Mouse (Mus musculus): Measurements from ENCODE around the gene Gm3952. TPM values are rescaled to one million over a fixed set of nuclear protein-coding genes. Genes with fewer than 3 reads are reported as not detected.

The Gm3952 gene
- polyA plus RNA-seq, 1 experiment from 2014 or later = not detected

DNA sequence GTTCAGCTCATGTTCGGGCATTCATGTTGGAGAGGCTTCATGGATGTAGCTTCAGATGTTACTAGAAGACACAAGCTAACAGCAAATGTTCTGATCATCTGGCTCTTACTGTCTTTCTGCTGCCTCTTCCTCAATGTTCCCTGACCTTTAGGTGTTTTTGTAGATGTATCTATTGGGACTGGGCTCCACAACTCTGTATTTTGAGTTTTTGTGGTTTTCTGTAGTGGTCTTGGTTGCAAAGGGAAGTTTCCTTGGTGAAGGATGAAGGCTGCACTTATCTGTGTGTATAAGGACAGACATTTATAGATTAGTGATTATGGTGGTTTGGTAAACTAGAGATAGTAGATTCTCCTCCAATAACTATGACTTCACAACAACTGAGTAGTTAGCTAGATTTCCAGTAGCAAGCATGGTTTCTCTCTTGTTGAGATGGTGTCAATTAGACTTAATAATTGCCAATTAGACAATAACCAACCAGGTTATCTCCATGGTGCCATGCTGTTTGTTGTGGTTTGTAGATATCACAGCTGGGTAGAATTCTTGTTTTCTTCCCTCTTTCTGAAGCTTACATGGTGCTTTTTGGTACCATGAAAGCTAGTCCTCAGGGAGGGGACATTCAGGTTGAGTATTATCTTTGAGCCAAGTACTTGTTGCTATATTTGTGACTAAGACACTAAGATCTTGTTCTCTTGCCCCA is 101.6 kb downstream of the Gm3952 start:
- Histone ChIP-seq H3K9me3 (no peaks in the 10 kb centered on the region), H3K36me3 (0 out of 2 replicates have a peak, but pooled peaks cover 3% of the 10 kb centered on the region), H3K27me3 (ENCODE audit: insufficient read depth, poor library complexity, severe bottlenecking) (no peaks in the 10 kb centered on the region), H3K4me3 (no peak overlapping the region), H3K27ac (no peak overlapping the region), H3K4me1 (peaks cover 25% of the 10 kb centered on the region)
- DNase-seq (ENCODE audit: low spot score) = no peak
- WGBS = 93% methylated on average over 1 of the region's 1 CpGs

Other genes with a start within 250 kb of the Gm3952 start
- gene Itgb1, start 113.0 kb downstream of the Gm3952 start, polyA plus RNA-seq (2016; fragmentation: Nextera tagmentation; extraction: Ambion mirVana) = 261 and 314 TPM in 2 replicates

Data from heart, embryonic 10.5 days (tissue).